Mouse (Mus musculus): ENCODE results near the gene Nxpe5.
A peak's percentile ranks its signal among the peaks of the same experiment; 100 is the strongest.
"Not testable (repeated sequence)": the region's sequence is repeated elsewhere in the genome, so short reads cannot be mapped to it uniquely, and the experiment has no call there.

Nxpe5 gene

DNA sequence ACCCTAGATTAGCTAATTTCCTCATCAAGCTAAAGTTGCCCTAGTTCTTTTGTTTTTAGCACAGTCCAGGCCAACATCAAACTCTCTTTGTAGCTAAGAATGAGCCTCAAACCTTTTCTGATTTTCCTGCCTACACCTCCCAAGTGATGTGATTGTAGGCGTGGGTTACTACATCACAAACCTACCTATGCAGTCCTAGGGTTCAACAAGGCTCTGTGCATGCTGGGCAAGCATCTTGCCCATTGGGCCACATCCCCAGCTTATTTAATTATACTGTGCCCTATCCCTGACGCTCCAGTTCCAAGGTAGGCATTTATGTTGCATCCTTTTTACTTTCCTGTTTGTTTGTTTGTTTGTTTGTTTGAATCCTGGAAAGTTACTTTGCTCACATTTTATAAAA, at the start of gene Nxpe5:
Nxpe5 (plus strand) TSS at position 199 of the 400 bp plus-strand sequence.
- no peak for DNase-seq (ENCODE audit: low read depth in 2 of 2, low spot score in 2 of 2)

- DNase-seq (ENCODE audit: low read depth in 2 of 2, low spot score in 2 of 2), result peak; percentile 78 to 86
These were observed 38.6 kb upstream of the Nxpe5 start, which contains the start of the genes Taf6 and Cnpy4 for GRCm38 (mm10) chr5:138186950-138187638. TSS of gene Taf6 (minus strand) at chr5:138187451. TSS of gene Cnpy4 (plus strand) at chr5:138187485.

DNA sequence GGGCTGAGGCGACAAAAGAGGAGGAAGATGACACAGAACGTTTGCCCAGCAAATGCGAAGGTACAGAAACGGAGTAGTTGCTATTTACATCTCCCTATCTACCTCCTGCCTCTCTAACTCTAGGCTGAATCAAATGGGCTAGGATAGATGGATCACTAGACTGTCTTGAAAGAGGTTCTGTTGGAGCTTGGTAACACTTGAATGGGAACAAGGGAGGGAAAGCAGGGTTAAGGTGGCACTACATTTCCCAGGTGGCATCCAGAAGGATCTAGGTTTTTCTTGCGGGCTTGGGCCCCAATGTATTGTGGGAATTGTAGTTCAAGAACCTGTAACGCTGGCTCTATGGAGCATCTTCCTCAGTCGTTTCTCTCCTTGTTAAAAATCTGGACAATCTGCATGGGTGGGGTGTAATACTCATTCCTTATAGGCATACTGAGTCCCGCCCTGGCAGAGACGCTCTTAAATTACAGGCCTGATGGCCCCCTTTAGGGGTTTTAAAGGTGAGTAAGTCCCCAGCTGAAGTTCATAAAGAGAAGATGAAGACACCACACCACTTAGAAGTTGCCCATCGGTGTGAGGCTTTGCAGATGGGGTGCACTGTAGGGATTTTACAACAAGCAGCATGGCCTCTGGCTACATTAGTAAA, 37.9 kb upstream of the Nxpe5 start:
- peak; percentile 54 to 67 for DNase-seq (ENCODE audit: low read depth in 2 of 2, low spot score in 2 of 2)

GRCm38 (mm10) chr5:138193771-138194727, 31.6 kb upstream of the Nxpe5 start, which contains the start of gene Mblac1:
TSS of gene Mblac1 (plus strand) at chr5:138194314.
- peak; percentile 52 to 69 for DNase-seq (ENCODE audit: low read depth in 2 of 2, low spot score in 2 of 2)

GRCm38 (mm10) chr5:138194755-138195345, 30.8 kb upstream of the Nxpe5 start:
- DNase-seq (ENCODE audit: low read depth in 2 of 2, low spot score in 2 of 2), result peak in 1 of 2 experiments; percentile 6

GRCm38 (mm10) chr5:138195463-138195862, 30.2 kb upstream of the Nxpe5 start:
- DNase-seq (ENCODE audit: low read depth in 2 of 2, low spot score in 2 of 2), result no peak

DNA sequence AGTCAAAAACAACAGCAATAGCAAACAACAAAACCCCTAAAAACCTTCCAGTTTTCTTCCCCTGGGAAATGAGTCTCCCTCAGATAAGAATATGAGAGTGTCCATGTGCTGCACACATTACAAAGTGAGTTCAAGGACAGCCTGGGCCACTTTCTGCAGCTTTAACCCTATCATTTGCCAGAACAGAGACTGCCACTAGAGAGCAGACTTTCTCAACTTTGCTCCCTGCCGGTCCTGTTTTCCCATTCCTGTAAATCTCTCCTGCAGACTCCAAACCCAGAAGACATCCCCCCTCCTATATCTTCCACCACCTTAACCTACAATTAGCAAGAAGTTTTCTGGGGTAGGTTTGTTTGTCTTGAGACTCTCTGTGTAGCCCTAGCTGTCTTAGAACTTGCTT, 26.1 kb upstream of the Nxpe5 start:
- no peak for DNase-seq (ENCODE audit: low read depth in 2 of 2, low spot score in 2 of 2)

GRCm38 (mm10) chr5:138202086-138202485, 23.6 kb upstream of the Nxpe5 start:
- no peak for DNase-seq (ENCODE audit: low read depth in 2 of 2, low spot score in 2 of 2)

DNA sequence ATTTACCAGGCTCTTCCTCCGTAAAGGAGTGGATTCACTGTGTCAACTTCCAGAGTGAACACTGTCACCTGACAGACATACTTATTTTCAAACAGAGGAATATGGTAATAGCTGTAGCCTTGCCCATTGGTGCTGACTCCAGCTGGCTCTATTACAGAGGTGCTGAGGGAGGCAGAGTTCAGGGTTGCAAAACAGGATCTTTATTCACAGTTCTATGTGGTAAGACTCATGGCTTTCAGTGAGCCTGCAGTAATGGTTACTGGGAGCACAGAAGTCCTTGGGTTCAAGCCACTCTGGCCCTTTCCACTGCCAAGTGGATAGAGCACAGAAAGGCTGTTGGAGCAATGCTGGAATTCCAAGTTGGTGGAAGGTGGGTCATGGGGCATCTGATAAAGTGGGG, 18.4 kb upstream of the Nxpe5 start:
- DNase-seq (ENCODE audit: low read depth in 2 of 2, low spot score in 2 of 2), result no peak

GRCm38 (mm10) chr5:138207873-138208272, 17.8 kb upstream of the Nxpe5 start:
- DNase-seq (ENCODE audit: low read depth in 2 of 2, low spot score in 2 of 2), result no peak

GRCm38 (mm10) chr5:138216632-138217031, 9.1 kb upstream of the Nxpe5 start:
- not testable (repeated sequence) for DNase-seq (ENCODE audit: low read depth in 2 of 2, low spot score in 2 of 2)

DNA sequence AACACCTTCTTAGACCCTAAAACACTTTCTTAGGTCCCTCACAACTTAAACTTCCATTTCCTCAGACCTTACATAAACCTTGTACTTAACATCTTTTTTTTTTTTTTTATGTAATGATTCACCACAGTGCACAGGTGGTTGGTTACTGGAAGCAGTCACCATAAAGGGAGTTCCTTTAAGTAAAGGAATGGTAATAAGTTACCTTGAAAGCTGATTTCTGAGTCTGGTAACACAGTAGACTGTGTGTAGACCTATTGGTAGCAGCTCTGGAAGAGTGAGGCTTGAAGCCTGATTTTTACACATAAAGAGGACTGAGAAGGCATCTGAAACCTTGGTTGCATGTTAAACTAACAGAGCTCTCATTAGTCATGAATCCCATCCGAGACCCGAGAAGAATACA, 5.8 kb upstream of the Nxpe5 start:
- DNase-seq (ENCODE audit: low read depth in 2 of 2, low spot score in 2 of 2), result no peak

DNA sequence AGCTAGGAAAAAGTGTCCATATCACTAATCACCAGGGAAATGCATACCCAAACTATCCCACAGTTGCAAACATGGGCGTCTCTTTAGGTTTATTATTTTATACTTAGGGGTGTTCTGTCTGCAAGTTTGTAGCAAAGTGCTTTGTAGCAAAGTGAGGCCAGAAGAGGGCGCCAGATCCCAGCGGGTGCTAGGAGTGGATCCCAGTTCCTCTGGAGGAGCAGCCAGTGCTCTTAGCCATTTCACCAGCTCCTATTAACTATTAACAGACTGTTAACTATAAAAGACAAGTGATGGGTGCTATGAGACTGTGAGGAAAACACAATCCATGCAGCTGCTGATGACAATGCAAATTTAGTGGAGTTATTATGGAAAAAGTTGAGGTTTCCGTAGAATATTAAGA, 3.6 kb upstream of the Nxpe5 start:
- DNase-seq (ENCODE audit: low read depth in 2 of 2, low spot score in 2 of 2), result peak; percentile 67 to 70

GRCm38 (mm10) chr5:138223287-138223686, 2.4 kb upstream of the Nxpe5 start:
- DNase-seq (ENCODE audit: low read depth in 2 of 2, low spot score in 2 of 2), result no peak

GRCm38 (mm10) chr5:138226491-138226890, 793 bp downstream of the Nxpe5 start:
- no peak for DNase-seq (ENCODE audit: low read depth in 2 of 2, low spot score in 2 of 2)

DNA sequence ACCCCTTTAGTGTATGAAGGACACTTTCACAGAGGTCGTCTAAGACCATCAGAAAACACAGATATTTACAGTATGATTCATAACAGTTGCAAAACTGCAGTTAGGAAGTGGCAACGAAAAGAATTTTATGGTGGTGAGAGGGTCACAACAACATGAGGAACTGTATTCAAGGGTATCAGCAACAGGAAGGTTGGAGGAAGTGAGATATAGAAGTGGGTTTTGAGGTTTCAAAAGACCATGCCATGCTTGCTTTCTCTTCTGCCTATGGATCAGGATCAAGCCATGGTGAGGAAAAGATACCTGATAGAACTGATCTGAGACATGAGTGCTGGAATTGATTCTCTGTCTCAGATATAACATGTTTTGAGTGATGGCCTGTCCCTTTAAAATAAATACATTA, 1.7 kb downstream of the Nxpe5 start:
- DNase-seq (ENCODE audit: low read depth in 2 of 2, low spot score in 2 of 2), result no peak

GRCm38 (mm10) chr5:138228026-138228425, 2.3 kb downstream of the Nxpe5 start:
- DNase-seq (ENCODE audit: low read depth in 2 of 2, low spot score in 2 of 2), result peak in 1 of 2 experiments; percentile 33

- no peak for DNase-seq (ENCODE audit: low read depth in 2 of 2, low spot score in 2 of 2)
These were observed 3.8 kb downstream of the Nxpe5 start for GRCm38 (mm10) chr5:138229511-138229910.

- no peak for DNase-seq (ENCODE audit: low read depth in 2 of 2, low spot score in 2 of 2)
These were observed 8.1 kb downstream of the Nxpe5 start for GRCm38 (mm10) chr5:138233778-138234177.

DNA sequence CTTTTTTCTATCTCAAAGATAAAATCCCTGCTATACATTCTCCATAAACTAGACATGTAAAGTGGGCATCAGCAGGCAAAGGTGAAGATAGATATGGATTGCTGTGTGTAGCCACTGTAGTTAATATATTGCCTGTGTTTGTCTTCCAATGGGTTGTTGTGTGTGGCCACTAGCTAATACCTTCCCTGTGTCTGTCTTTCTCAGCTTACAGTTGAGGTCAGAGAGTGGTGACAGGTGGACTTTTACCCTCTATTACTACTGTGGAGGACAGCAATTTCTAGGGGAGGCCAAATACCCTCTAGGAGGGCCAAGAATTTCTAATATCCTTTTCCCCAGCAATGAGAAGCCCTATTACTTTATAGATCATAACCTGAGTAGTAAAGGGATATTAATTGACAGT, 8.5 kb downstream of the Nxpe5 start:
- DNase-seq (ENCODE audit: low read depth in 2 of 2, low spot score in 2 of 2), result no peak

- no peak for DNase-seq (ENCODE audit: low read depth in 2 of 2, low spot score in 2 of 2)
These were observed 15.8 kb downstream of the Nxpe5 start for GRCm38 (mm10) chr5:138241511-138241910.
